Mouse (Mus musculus): ENCODE data around the gene Bloc1s2. TPM values are rescaled to one million over a fixed set of nuclear protein-coding genes. Genes with fewer than 3 reads are reported as not detected.
A peak's percentile ranks its signal among the peaks of the same experiment; 100 is the strongest.
"Not testable (repeated sequence)": the region's sequence is repeated elsewhere in the genome, so short reads cannot be mapped to it uniquely, and the experiment has no call there.

The Bloc1s2 gene
- polyA plus RNA-seq, 1 experiment from 2014 or later: 120 TPM

- H3K9me3 ChIP-seq: no peaks in the 10 kb centered on the region
- no peak overlapping the region for H3K4me2 ChIP-seq (replicated peaks)
- H3K36me3 ChIP-seq: peaks cover 91% of the 10 kb centered on the region
- no peaks in the 10 kb centered on the region for H3K27me3 ChIP-seq
- H3K27ac ChIP-seq (replicated peaks): no peak overlapping the region
- H3K4me3 ChIP-seq: no peak overlapping the region
- WGBS: 96% methylated on average over 7 of the region's 7 CpGs
- ATAC-seq (ENCODE audit: low FRiP score, low read depth): no peak
- no peaks in the 10 kb centered on the region for H3K4me1 ChIP-seq
- H3K9ac ChIP-seq (replicated peaks): no peak overlapping the region
These were observed 25.1 kb downstream of the Bloc1s2 start for GRCm38 (mm10) chr19:44121137-44121536.

- not testable (repeated sequence) for H3K4me3 ChIP-seq; H3K27ac ChIP-seq (replicated peaks); H3K4me2 ChIP-seq (replicated peaks); H3K27me3 ChIP-seq; H3K9me3 ChIP-seq; H3K4me1 ChIP-seq; ATAC-seq (ENCODE audit: low FRiP score, low read depth); H3K9ac ChIP-seq (replicated peaks)
- peaks cover 91% of the 10 kb centered on the region for H3K36me3 ChIP-seq
- 93% methylated on average over 9 of the region's 9 CpGs for WGBS
These were observed 25.6 kb downstream of the Bloc1s2 start for GRCm38 (mm10) chr19:44120686-44121085.

DNA sequence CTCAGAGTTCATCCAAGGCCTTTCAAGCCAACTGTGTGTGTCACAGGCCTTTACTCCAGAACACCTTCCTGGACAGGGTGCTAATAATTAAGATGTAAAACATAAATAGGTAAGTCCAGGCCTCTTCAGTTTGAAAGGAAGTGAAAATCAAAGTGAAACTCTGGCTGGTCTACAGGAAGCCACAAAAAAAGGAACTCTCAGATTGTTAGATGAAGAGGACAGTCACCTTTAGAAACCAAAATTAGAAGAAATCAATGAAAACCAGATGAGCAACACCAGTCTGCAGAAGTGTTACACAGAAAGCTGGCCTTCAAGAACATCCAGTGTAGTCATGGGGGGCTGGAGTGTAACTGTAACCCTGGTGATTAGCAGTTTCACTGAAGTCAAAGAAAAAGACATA, 28.5 kb downstream of the Bloc1s2 start:
- no peak overlapping the region for H3K27ac ChIP-seq (replicated peaks)
- no peak overlapping the region for H3K4me3 ChIP-seq
- H3K4me1 ChIP-seq: no peaks in the 10 kb centered on the region
- H3K9ac ChIP-seq (replicated peaks): no peak overlapping the region
- no peaks in the 10 kb centered on the region for H3K9me3 ChIP-seq
- H3K4me2 ChIP-seq (replicated peaks): no peak overlapping the region
- peaks cover 85% of the 10 kb centered on the region for H3K36me3 ChIP-seq
- no peak for ATAC-seq (ENCODE audit: low FRiP score, low read depth)
- no peaks in the 10 kb centered on the region for H3K27me3 ChIP-seq

- Histone ChIP-seq H3K4me1 (peaks cover 7% of the 10 kb centered on the region), H3K27ac (replicated peaks) (no peak overlapping the region), H3K36me3 (peaks cover 61% of the 10 kb centered on the region), H3K4me2 (replicated peaks) (no peak overlapping the region), H3K9ac (replicated peaks) (no peak overlapping the region), H3K27me3 (no peaks in the 10 kb centered on the region), H3K4me3 (no peak overlapping the region), H3K9me3 (no peaks in the 10 kb centered on the region)
- no peak for ATAC-seq (ENCODE audit: low FRiP score, low read depth)
- 50% methylated on average over 7 of the region's 7 CpGs for WGBS
These were observed 34.5 kb downstream of the Bloc1s2 start for GRCm38 (mm10) chr19:44111706-44112105.

GRCm38 (mm10) chr19:44110356-44110755, 35.9 kb downstream of the Bloc1s2 start:
- Histone ChIP-seq H3K4me2 (replicated peaks) (no peak overlapping the region), H3K4me1 (peaks cover 20% of the 10 kb centered on the region), H3K9ac (replicated peaks) (no peak overlapping the region), H3K36me3 (peaks cover 49% of the 10 kb centered on the region), H3K27ac (replicated peaks) (no peak overlapping the region), H3K4me3 (no peak overlapping the region), H3K27me3 (no peaks in the 10 kb centered on the region), H3K9me3 (no peaks in the 10 kb centered on the region)
- no peak for ATAC-seq (ENCODE audit: low FRiP score, low read depth)
- WGBS: 91% methylated on average over 9 of the region's 9 CpGs

GRCm38 (mm10) chr19:44108996-44109395, 37.2 kb downstream of the Bloc1s2 start:
- no peak overlapping the region for H3K4me3 ChIP-seq
- no peak overlapping the region for H3K9ac ChIP-seq (replicated peaks)
- H3K4me1 ChIP-seq: peaks cover 22% of the 10 kb centered on the region
- no peaks in the 10 kb centered on the region for H3K27me3 ChIP-seq
- H3K27ac ChIP-seq (replicated peaks): no peak overlapping the region
- H3K36me3 ChIP-seq: peaks cover 41% of the 10 kb centered on the region
- no peak overlapping the region for H3K4me2 ChIP-seq (replicated peaks)
- no peaks in the 10 kb centered on the region for H3K9me3 ChIP-seq
- ATAC-seq (ENCODE audit: low FRiP score, low read depth): no peak

DNA sequence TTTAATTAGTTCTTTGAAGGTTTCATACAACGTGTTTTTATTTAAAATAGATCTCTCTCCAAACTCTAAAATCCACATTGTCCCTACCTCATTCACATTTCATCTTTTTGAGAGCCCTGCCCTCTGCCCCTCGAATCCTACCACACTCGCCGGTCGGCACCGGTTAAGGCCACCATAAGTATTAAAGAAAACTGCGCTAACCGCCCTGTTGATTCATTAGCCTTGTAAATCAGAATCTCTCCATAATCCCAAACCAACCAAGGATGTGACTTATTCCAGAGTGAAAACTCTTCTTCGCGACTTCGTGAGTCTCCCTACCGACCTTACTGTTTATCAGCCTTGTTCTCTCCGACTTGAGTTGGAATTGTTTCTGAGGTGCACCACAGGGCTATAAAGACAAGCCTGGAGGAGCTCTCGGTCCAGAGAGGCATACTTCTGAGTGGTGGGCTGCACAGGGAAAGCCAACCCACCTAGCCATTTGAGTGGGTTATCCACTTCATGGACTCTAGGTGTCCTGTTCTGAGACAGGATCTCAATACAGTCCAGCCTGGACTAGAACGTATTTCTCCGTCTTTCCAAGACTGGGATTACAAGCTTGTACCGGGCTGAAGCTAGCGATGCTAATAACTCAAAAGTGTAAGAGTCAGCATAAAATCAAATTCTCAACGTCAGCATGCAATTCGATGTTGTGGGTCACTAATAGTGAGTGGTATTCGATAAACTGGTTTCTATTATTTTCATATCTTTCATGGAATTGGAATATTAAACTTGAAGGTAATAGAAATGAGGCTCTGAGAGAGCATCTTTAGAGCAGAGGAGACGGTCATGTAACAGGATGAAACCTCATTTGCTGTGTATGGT, 38.4 kb downstream of the Bloc1s2 start:
- Histone ChIP-seq H3K9ac (replicated peaks) (peak overlapping the region; percentile 68), H3K4me3 (peak overlapping the region; percentile 92), H3K9me3 (no peaks in the 10 kb centered on the region), H3K4me2 (replicated peaks) (peak overlapping the region; percentile 90), H3K27ac (replicated peaks) (peak overlapping the region; percentile 52), H3K4me1 (peaks cover 22% of the 10 kb centered on the region), H3K27me3 (no peaks in the 10 kb centered on the region), H3K36me3 (peaks cover 30% of the 10 kb centered on the region)
- peak; percentile 57 for ATAC-seq (ENCODE audit: low FRiP score, low read depth)
- 30% methylated on average over 22 of the region's 22 CpGs for WGBS

- peak within 1 kb of the TSS; percentile 90 for H3K4me2 ChIP-seq (replicated peaks)
- peaks cover 22% of the 10 kb centered on the region for H3K36me3 ChIP-seq
- H3K9ac ChIP-seq (replicated peaks): peak within 1 kb of the TSS; percentile 98
- no peaks in the 10 kb centered on the region for H3K9me3 ChIP-seq
- H3K4me1 ChIP-seq: peaks cover 22% of the 10 kb centered on the region
- peak; percentile 98 for ATAC-seq (ENCODE audit: low FRiP score, low read depth)
- H3K4me3 ChIP-seq: peak within 1 kb of the TSS; percentile 92
- 1% methylated on average over 67 of the region's 67 CpGs for WGBS
- no peaks in the 10 kb centered on the region for H3K27me3 ChIP-seq
- H3K27ac ChIP-seq (replicated peaks): peak within 1 kb of the TSS; percentile 73
These were observed 39.2 kb downstream of the Bloc1s2 start, which contains the start of gene Chuk for GRCm38 (mm10) chr19:44106831-44107660. Gene Chuk, minus strand, starts transcription at chr19:44107480.

GRCm38 (mm10) chr19:44104393-44104792, 41.9 kb downstream of the Bloc1s2 start:
- Histone ChIP-seq H3K4me1 (peaks cover 22% of the 10 kb centered on the region), H3K9me3 (no peaks in the 10 kb centered on the region), H3K9ac (replicated peaks) (no peak overlapping the region), H3K27ac (replicated peaks) (no peak overlapping the region), H3K4me2 (replicated peaks) (no peak overlapping the region), H3K36me3 (peaks cover 14% of the 10 kb centered on the region), H3K4me3 (no peak overlapping the region), H3K27me3 (no peaks in the 10 kb centered on the region)
- WGBS: 96% methylated on average over 1 of the region's 1 CpGs
- ATAC-seq (ENCODE audit: low FRiP score, low read depth): no peak

GRCm38 (mm10) chr19:44103001-44103400, 43.2 kb downstream of the Bloc1s2 start:
- Histone ChIP-seq H3K36me3 (peaks cover 23% of the 10 kb centered on the region), H3K27me3 (no peaks in the 10 kb centered on the region), H3K4me1 (peaks cover 20% of the 10 kb centered on the region), H3K4me3 (no peak overlapping the region), H3K27ac (replicated peaks) (no peak overlapping the region), H3K9me3 (no peaks in the 10 kb centered on the region), H3K4me2 (replicated peaks) (no peak overlapping the region), H3K9ac (replicated peaks) (no peak overlapping the region)
- no peak for ATAC-seq (ENCODE audit: low FRiP score, low read depth)
- 96% methylated on average over 3 of the region's 3 CpGs for WGBS

GRCm38 (mm10) chr19:44100840-44101239, 45.4 kb downstream of the Bloc1s2 start:
- 0 out of 2 replicates have a peak, but pooled peaks cover 2% of the 10 kb centered on the region for H3K9me3 ChIP-seq
- no peak for ATAC-seq (ENCODE audit: low FRiP score, low read depth)
- H3K36me3 ChIP-seq: peaks cover 40% of the 10 kb centered on the region
- no peaks in the 10 kb centered on the region for H3K27me3 ChIP-seq
- H3K4me2 ChIP-seq (replicated peaks): no peak overlapping the region
- H3K27ac ChIP-seq (replicated peaks): no peak overlapping the region
- no peak overlapping the region for H3K4me3 ChIP-seq
- 0 out of 2 replicates have a peak, but pooled peaks cover 8% of the 10 kb centered on the region for H3K4me1 ChIP-seq
- H3K9ac ChIP-seq (replicated peaks): no peak overlapping the region

Data from midbrain, embryonic 12.5 days (tissue).